Mouse (Mus musculus): ENCODE measurements at regions not wholly inside any gene's neighbourhood (a gene's known extent, or its start where the extent isn't known, plus 50 kb on each side); places are given as distances from the start of the nearest gene placed in this dataset.

DNA sequence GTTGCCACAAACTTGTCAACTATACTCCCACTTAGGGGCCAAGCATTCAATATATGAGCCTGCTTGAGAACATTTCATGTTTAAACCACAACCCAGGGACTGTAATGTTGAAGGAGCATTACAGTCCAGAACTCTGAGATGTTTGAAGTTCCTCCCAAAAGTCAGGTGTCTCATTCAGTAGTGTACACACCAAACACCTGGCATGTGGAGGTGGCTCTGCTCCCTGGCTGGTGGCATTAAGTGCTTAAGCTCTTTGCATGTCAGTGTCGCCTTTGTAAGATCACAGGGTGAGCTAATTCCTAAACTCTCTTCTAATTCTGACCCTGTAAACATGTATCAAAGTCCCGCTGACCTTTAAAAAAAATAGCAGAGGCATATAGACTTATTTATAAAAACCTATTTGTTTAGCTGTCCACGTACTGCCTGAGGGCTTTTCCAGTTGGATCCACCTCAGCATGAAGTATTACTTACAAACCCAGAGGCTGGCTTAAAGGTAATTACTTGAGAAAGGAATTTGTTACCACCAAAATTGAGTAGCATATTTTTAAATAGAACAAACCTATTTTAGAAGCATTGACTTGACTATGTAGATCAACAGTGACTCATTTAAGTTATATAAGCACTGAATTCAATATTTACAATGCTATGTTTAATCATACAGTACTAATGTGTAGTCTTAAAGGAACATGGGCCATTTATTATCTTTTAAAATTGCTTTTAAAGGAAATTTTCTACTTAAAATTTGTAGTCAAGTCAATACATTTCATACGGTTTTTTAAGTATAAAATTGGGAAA, 276.3 kb upstream of the Fermt1 start:
- ATAC-seq (ENCODE audit: poor library complexity, severe bottlenecking) = no peak

DNA sequence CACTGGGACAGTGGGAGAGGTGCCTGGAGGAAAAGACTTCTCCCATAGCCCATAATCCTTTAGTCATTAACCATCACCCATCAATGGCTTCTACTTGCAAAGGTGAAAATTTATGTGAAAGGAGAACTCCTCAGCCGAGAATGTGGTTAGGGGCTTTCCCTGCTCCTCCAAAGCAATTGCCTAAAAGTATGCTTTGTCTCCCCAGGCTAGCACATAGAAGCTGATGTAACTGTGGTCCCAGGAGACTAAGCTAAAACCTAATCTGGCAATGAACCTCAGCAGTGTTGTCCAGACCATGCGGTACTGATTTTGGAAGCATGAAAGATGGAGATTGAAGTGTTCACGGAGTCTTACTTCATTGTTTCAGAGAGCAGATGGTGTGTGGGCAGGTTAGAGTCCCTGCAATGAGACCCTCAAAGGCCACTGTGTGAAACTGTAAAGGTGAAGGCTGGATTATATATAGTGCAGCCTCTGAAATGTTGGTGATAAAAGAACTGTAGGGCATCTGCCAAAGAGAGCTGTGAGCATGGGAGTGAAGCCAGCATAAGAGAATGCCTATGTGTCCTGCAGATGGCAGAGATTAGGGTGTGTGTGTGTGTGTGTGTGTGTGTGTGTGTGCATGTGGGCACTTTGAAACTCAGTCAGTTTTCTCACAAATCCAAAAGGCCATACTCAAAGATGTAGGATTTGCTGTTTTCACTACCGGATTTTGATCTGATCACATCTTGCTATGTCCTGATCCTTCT, 289.6 kb upstream of the Fermt1 start:
- ATAC-seq (ENCODE audit: poor library complexity, severe bottlenecking) = no peak

DNA sequence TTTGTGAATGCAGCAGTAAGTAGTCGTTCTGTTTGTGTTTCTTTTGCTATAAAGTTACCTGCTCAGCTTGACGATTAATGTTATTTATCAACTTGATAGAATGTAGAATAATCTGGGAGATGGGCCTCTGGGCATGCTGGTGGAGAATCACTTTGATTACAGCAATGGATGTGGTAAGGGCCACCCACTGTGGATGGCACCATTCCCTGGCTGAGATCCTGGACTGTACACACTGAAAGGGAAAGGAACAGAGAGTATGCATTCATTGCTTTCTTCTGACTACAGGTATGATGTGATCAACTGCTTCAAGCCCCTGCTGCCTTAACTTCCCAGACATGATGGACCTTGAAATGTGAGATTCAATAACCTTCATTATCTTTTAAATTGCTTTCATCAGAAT, 299.8 kb upstream of the Bmp2 start:
- no peak for ATAC-seq (ENCODE audit: poor library complexity, severe bottlenecking)

GRCm38 (mm10) chr2:133274424-133274823, 277.5 kb upstream of the Bmp2 start:
- ATAC-seq (ENCODE audit: poor library complexity, severe bottlenecking) = no peak

DNA sequence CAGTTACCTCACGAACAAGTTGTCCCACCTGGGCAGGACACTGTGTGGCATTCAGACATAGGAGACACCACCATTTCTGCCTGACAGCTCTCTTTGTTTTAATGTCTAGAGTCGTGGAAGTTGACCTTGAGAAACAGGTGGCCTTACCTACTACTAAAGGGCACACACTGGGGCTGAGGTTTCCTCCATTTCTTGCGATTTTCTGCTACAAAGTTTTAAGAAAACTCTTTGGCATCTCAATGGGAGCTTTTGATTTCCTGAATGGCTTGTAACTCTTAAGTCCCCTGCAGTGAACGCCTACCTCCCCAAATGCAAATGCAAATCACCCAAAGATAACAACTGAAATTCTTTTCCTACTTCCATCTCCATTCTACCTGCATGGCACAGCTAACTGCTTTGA, 273.4 kb upstream of the Bmp2 start:
- ATAC-seq (ENCODE audit: poor library complexity, severe bottlenecking) = no peak

DNA sequence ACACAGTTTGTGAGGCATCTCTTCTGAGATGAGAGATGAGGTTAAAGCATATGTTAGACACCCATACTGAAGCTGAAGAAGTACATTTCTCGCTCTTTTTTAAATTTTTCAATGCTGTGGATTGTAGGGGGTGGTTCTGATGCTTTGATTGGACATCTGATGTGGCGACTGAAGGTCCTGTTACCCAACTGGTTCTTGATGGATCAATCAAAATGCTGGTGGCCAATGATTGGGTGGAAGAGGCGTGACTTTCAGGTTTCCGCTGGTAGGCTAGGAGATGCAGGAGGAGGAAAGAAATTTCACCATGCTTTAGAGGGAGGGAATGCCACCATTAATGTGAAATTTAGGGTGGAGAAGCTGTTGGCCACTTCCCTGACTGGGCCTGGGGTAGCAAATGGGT, 272.7 kb upstream of the Bmp2 start:
- no peak for ATAC-seq (ENCODE audit: poor library complexity, severe bottlenecking)

DNA sequence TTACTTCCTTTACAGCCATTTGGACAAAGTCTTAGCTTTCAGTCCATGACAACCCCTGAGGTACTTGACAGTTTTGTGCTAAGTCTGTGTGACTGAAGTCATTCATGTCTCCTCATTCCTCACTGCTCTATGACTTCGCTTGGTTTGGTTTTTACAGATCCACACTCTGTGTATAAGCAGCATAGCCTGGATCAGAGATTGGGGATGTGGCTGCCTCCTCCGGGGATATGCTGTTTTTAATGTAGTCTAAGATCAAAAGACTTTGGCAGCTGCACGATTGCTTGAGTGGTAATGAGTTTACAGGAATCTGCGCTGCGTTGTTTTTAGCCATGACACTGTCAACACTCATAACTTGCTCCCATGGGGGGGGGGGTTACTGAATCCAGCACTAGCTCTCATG, 269.3 kb upstream of the Bmp2 start:
- ATAC-seq (ENCODE audit: poor library complexity, severe bottlenecking) = no peak

DNA sequence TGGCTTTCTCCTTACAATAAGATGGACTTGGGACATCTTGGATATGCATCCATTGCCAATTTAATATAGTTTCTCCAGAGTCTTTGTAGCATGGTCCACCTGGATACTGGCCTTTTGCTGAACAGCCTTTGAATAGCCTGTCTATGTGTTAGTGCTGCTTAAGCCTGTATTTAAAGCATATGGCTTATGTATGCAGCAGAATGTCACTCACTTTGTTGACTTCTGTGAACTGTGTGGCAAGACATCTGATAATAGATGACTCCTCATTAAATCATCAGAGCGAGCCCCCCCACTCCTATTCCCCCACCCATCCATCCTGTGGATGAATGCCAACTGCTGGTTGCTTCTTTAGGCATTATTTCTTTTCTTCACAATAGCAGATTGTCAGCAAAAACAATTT, 268.2 kb upstream of the Bmp2 start:
- no peak for ATAC-seq (ENCODE audit: poor library complexity, severe bottlenecking)

- no peak for ATAC-seq (ENCODE audit: poor library complexity, severe bottlenecking)
These were observed 257.8 kb upstream of the Bmp2 start for GRCm38 (mm10) chr2:133294136-133294535.

DNA sequence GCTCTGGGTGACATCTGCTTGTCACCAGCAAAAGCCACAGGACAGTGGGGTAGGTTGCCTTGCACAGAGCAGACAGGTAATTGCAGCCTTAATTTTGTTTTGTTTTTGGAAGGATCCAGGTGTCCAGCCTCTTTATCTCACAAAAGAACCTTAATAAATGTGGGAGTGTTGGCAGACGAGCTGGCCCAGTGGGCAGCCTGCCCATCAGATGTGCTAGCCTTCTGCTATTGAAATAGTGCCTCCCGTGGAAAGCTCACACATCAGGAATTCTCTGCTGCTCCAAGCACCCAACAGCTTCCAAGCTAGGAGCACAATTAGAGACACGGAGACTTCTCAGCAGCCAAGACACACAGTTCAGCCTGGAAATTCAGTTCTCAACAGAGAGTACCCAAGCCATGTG, 246.0 kb upstream of the Bmp2 start:
- ATAC-seq (ENCODE audit: poor library complexity, severe bottlenecking) = no peak

DNA sequence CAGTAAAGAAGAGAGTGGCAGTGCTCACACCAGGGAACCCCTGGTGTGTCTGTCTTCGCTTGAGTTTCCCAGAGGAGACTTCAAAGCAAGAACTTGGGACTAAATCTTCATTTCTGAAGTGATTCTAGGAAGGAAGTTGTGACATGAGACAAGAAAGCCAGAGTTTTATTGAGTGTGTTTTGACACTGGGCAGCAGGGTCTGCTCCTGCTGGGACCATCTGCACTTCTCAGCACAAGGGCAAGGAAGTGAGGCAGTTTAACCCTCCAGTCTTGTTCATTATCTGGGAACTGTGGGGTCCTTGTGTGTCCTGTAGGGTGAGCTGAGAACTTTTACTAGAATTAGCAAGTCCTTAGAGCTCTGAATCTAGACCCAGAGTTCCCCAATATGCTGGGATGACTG, 241.0 kb upstream of the Bmp2 start:
- no peak for ATAC-seq (ENCODE audit: poor library complexity, severe bottlenecking)

- ATAC-seq (ENCODE audit: poor library complexity, severe bottlenecking) = no peak
These were observed 225.5 kb upstream of the Bmp2 start for GRCm38 (mm10) chr2:133326290-133327050.

DNA sequence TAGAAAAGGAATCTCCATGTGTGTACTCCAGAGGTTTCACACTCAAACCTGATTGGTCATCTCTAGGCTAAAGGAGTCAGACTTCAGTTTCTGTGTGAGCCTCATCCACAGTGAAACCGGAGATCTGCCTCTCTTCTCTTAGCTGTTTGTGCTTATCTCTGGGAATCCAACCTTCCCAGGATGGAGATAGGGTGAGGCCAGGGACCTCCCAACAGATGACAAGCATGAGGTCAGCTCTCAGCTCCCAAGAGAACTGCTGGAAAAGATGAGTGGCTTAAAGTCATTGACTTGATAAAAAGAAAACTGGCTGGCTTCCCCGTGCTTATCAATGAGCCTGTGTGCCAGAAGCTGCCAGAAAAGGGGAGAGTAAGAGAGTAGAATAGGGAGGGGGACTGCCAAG, 224.3 kb upstream of the Bmp2 start:
- ATAC-seq (ENCODE audit: poor library complexity, severe bottlenecking) = no peak

GRCm38 (mm10) chr2:133336177-133336901, 215.6 kb upstream of the Bmp2 start:
- ATAC-seq (ENCODE audit: poor library complexity, severe bottlenecking) = no peak

DNA sequence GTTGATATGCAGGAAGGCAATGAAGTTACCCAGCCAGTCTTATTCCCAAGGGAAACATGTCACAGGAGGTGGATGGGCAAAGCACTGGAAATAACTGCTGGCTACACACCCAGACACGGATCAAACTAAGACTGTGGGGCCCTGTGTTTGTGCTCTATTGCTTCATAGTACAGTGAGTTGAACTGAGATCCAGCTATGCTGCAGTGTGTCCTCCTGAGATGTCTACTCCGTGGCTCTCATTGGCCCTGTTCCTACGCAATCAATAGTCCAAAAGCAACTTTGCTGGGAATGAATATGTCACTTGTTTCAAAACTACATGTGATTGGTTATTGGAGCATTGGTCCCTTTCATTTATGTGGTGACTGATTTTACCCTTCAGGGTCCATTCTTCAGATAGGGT, 213.8 kb upstream of the Bmp2 start:
- no peak for ATAC-seq (ENCODE audit: poor library complexity, severe bottlenecking)

GRCm38 (mm10) chr2:133341352-133341751, 210.6 kb upstream of the Bmp2 start:
- no peak for ATAC-seq (ENCODE audit: poor library complexity, severe bottlenecking)

- ATAC-seq (ENCODE audit: poor library complexity, severe bottlenecking) = no peak
These were observed 205.8 kb upstream of the Bmp2 start for GRCm38 (mm10) chr2:133345964-133346788.

GRCm38 (mm10) chr2:133346789-133347424, 205.1 kb upstream of the Bmp2 start:
- ATAC-seq (ENCODE audit: poor library complexity, severe bottlenecking) = no peak

- ATAC-seq (ENCODE audit: poor library complexity, severe bottlenecking) = no peak
These were observed 200.7 kb upstream of the Bmp2 start for GRCm38 (mm10) chr2:133351306-133351705.

- ATAC-seq (ENCODE audit: poor library complexity, severe bottlenecking) = no peak
These were observed 199.2 kb upstream of the Bmp2 start for GRCm38 (mm10) chr2:133352800-133353199.

All from megakaryocyte, adult 5-6 weeks (primary cell).